Mouse (Mus musculus): ENCODE results near the gene Pax8. TPM values are rescaled to one million over a fixed set of nuclear protein-coding genes. Genes with fewer than 3 reads are reported as not detected.

Pax8 gene
- polyA plus RNA-seq, 1 experiment from 2014 or later = 23.2 TPM

DNA sequence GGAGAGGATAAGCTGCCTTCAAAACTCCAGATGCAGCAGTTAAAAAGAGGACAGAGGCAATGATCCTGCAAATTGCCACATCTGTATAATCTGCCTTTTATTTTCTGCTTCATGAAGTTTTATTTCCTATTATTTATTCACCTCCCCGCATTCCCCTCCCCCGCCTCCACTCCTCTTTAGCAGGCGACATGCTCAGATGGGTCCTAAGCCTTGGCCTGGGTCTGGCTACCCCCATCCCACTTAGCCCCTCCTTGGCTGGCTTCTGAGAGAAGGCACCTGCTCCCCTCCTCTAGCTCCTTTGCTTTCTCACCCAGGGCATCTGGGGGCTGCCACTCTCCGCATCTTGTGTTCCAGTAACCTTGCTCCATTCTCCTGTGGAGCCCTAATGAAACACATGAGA, 61.7 kb downstream of the Pax8 start:
- no peak overlapping the region for H3K4me3 ChIP-seq (ENCODE audit: low read depth, low read length)
- H3K4me1 ChIP-seq (replicated peaks; ENCODE audit: control insufficient read depth, insufficient read depth, low read length) = no peaks in the 10 kb centered on the region; the same call in 1 of the 2 replicates
- WGBS = 70% methylated on average over 4 of the region's 4 CpGs
- H3K9me3 ChIP-seq (ENCODE audit: control insufficient read depth, low read length) = no peaks in the 10 kb centered on the region
- H3K4me2 ChIP-seq (replicated peaks; ENCODE audit: low read depth, low read length) = no peak overlapping the region
- H3K27ac ChIP-seq (ENCODE audit: low read depth, low read length) = 0 out of 2 replicates have a peak overlapping the region, but pooled peaks have one; percentile 13
- no peaks in the 10 kb centered on the region; the same call in 1 of the 2 replicates for H3K27me3 ChIP-seq (ENCODE audit: control insufficient read depth, insufficient read depth, low read length)
- no peak overlapping the region for H3K9ac ChIP-seq (ENCODE audit: low read depth, low read length)
- DNase-seq (ENCODE audit: low spot score) (peak; percentile 30), ATAC-seq (ENCODE audit: low FRiP score) (peak; percentile 68)
- no peaks in the 10 kb centered on the region for H3K36me3 ChIP-seq (ENCODE audit: control insufficient read depth, insufficient read depth, low read length)

DNA sequence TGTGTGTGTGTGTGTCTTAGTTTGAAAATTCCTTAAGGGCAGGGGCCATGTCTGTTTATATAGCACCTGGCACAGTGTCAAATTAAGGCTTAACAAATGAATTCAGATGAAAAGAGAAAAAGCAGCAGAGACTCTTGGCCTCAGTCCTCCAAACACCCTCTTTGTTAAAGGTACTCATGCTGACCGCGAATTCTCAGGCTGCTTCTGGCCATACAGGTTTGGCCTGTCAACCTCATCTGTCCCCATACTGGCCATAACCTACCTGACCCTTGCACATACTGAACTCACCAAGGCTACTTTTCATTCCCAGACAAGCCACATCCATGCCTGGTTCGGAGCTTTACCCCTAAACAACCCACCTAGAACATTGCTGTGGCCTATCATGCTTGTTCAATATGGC, 62.2 kb downstream of the Pax8 start:
- Histone ChIP-seq H3K27ac (ENCODE audit: low read depth, low read length) (0 out of 2 replicates have a peak overlapping the region, but pooled peaks have one; percentile 17), H3K4me3 (ENCODE audit: low read depth, low read length) (no peak overlapping the region), H3K27me3 (ENCODE audit: control insufficient read depth, insufficient read depth, low read length) (no peaks in the 10 kb centered on the region; the same call in 1 of the 2 replicates), H3K4me1 (replicated peaks; ENCODE audit: control insufficient read depth, insufficient read depth, low read length) (peaks cover 2% of the 10 kb centered on the region; the same call in 1 of the 2 replicates), H3K9ac (ENCODE audit: low read depth, low read length) (no peak overlapping the region), H3K4me2 (replicated peaks; ENCODE audit: low read depth, low read length) (no peak overlapping the region), H3K9me3 (ENCODE audit: control insufficient read depth, low read length) (no peaks in the 10 kb centered on the region), H3K36me3 (ENCODE audit: control insufficient read depth, insufficient read depth, low read length) (no peaks in the 10 kb centered on the region)
- no peak for ATAC-seq (ENCODE audit: low FRiP score)
- WGBS = 74% methylated on average over 3 of the region's 3 CpGs
- no peak for DNase-seq (ENCODE audit: low spot score)

DNA sequence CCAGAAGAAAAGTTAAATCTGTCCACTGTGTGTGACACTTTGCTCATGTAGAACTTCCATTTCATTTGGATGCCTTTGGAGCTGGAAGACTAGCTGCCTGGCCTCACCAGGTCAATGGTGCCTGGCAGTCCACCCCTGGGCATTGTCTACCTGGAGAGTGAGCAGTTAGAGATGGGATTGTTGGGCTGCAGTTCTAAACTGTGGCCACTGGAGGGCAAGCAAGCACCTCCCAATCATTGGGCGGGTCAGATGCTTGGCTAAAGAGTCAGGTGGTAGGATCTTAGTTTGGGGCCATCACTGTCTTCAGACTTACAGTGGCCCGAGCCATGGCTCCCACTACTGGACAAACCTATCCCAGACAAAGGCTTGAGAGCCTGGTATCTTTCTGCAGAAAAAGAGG, 66.2 kb downstream of the Pax8 start:
- H3K9ac ChIP-seq (ENCODE audit: low read depth, low read length) = no peak overlapping the region
- no peak overlapping the region for H3K4me3 ChIP-seq (ENCODE audit: low read depth, low read length)
- H3K27ac ChIP-seq (ENCODE audit: low read depth, low read length) = no peak overlapping the region
- ATAC-seq (ENCODE audit: low FRiP score) = peak; percentile 43; the same call in 1 of the 2 replicates
- 0 out of 2 replicates have a peak, but pooled peaks cover 4% of the 10 kb centered on the region for H3K4me1 ChIP-seq (replicated peaks; ENCODE audit: control insufficient read depth, insufficient read depth, low read length)
- no peaks in the 10 kb centered on the region for H3K36me3 ChIP-seq (ENCODE audit: control insufficient read depth, insufficient read depth, low read length)
- H3K9me3 ChIP-seq (ENCODE audit: control insufficient read depth, low read length) = no peaks in the 10 kb centered on the region
- no peak overlapping the region for H3K4me2 ChIP-seq (replicated peaks; ENCODE audit: low read depth, low read length)
- peaks cover 5% of the 10 kb centered on the region; the same call in 1 of the 2 replicates for H3K27me3 ChIP-seq (ENCODE audit: control insufficient read depth, insufficient read depth, low read length)
- WGBS = 8% methylated on average over 2 of the region's 2 CpGs
- DNase-seq (ENCODE audit: low spot score) = peak; percentile 82

DNA sequence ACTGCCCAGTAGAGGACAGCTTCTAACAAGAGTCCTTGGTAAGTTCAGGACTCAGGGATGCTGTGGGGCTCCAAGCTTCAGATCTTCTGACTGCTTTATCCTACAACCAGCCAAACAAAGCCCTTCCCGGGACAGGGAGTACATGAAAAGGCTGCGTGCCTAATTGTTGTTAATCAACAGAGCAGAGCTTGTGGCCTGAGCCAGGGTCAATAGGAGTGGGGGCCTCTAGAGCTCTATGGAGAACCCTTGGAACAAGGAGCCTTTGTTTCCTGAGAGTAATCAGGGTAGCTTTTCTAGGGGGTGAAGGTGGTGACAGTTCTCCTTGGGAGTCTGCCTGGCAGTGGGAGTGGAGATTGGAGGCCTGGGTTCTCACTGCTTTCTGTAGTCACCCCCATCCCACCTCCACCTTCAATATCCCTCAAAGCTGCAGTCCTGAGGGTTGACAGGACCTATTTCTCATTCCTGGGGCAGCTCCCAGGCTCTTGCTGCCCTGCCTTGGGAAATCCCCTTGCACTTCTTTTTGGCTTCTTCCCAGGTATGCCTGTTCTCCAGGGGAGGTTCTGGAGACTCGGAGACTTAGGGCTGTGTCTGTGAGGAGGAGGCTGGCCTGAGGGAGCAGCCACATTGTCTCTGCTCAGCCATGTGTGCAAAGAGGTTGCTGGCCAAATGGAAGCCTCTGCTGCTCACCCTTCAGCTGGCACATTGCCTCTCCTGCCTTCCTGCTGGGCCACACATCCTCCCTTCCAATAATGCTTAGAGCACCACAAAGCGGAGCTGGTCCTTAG, 67.5 kb downstream of the Pax8 start:
- DNase-seq (ENCODE audit: low spot score) (no peak), ATAC-seq (ENCODE audit: low FRiP score) (no peak)
- Histone ChIP-seq H3K9me3 (ENCODE audit: control insufficient read depth, low read length) (no peaks in the 10 kb centered on the region), H3K36me3 (ENCODE audit: control insufficient read depth, insufficient read depth, low read length) (no peaks in the 10 kb centered on the region), H3K9ac (ENCODE audit: low read depth, low read length) (no peak overlapping the region), H3K4me2 (replicated peaks; ENCODE audit: low read depth, low read length) (no peak overlapping the region), H3K4me1 (replicated peaks; ENCODE audit: control insufficient read depth, insufficient read depth, low read length) (0 out of 2 replicates have a peak, but pooled peaks cover 4% of the 10 kb centered on the region), H3K27ac (ENCODE audit: low read depth, low read length) (no peak overlapping the region), H3K27me3 (ENCODE audit: control insufficient read depth, insufficient read depth, low read length) (peaks cover 5% of the 10 kb centered on the region; the same call in 1 of the 2 replicates), H3K4me3 (ENCODE audit: low read depth, low read length) (no peak overlapping the region)
- 20% methylated on average over 4 of the region's 4 CpGs for whole genome bisulfite sequencing

DNA sequence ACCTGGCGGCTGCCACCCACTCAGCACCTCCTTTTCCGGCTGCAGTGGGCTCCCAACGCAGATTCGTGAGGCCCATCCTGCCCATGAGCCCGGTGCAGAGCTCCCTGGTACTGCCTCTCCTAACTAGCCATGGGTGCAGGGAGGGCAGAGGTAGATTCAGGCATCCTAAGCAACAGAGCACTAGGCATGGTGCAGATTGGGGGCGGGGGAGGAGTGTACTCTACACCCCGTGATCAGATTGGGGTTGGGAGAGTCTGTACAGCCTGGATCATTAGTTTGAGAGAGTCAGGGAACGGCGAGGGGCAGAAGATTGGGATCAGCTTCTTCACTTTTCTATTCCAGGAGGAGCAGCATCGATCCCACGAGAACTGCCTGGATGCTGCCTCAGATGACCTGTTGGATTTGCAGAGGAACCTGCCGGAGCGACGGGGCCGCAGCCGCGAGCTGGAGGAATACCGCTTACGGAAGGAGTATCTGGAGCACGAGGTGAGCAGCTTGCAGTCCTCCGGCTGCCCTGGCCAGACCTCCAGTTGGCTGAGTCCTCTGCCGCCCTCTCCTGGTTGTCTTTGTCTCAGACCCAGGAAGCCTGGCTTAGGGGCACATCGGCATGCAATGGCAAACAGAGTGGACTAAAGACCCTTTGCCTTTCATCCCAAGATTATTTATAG, 69.9 kb downstream of the Pax8 start:
- Histone ChIP-seq H3K4me1 (replicated peaks; ENCODE audit: control insufficient read depth, insufficient read depth, low read length) (0 out of 2 replicates have a peak, but pooled peaks cover 4% of the 10 kb centered on the region), H3K9me3 (ENCODE audit: control insufficient read depth, low read length) (no peaks in the 10 kb centered on the region), H3K9ac (ENCODE audit: low read depth, low read length) (peak overlapping the region; percentile 34; the same call in 1 of the 2 replicates), H3K36me3 (ENCODE audit: control insufficient read depth, insufficient read depth, low read length) (no peaks in the 10 kb centered on the region), H3K4me3 (ENCODE audit: low read depth, low read length) (no peak overlapping the region), H3K4me2 (replicated peaks; ENCODE audit: low read depth, low read length) (peak overlapping the region; percentile 39), H3K27ac (ENCODE audit: low read depth, low read length) (no peak overlapping the region), H3K27me3 (ENCODE audit: control insufficient read depth, insufficient read depth, low read length) (peaks cover 5% of the 10 kb centered on the region; the same call in 1 of the 2 replicates)
- peak; percentile 86 for DNase-seq (ENCODE audit: low spot score)
- peak; percentile 78 for ATAC-seq (ENCODE audit: low FRiP score)
- 12% methylated on average over 23 of the region's 23 CpGs for WGBS

DNA sequence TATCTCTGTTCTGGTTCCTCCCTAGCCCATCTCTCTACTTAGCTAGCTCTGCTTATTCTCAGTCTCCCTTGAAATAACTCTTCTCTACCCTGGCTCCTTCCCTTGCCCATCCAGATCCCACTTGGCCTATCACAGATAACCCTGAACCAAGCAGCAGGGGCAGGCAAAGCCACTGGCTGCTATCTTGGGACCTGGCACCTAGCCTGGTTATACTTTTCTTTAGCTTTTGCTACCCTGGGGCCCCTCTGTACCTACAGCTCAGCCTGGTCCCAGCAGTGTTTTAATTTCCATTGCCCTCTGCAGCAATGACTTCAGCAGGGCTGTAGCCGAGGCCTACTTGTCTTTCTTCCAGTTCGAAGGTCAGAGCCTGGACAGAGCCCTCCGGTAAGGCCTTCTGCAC, 74.7 kb downstream of the Pax8 start:
- Histone ChIP-seq H3K36me3 (ENCODE audit: control insufficient read depth, insufficient read depth, low read length) (no peaks in the 10 kb centered on the region), H3K27ac (ENCODE audit: low read depth, low read length) (no peak overlapping the region), H3K9ac (ENCODE audit: low read depth, low read length) (no peak overlapping the region), H3K9me3 (ENCODE audit: control insufficient read depth, low read length) (no peaks in the 10 kb centered on the region), H3K4me2 (replicated peaks; ENCODE audit: low read depth, low read length) (no peak overlapping the region), H3K4me1 (replicated peaks; ENCODE audit: control insufficient read depth, insufficient read depth, low read length) (0 out of 2 replicates have a peak, but pooled peaks cover 2% of the 10 kb centered on the region), H3K4me3 (ENCODE audit: low read depth, low read length) (no peak overlapping the region), H3K27me3 (ENCODE audit: control insufficient read depth, insufficient read depth, low read length) (peaks cover 5% of the 10 kb centered on the region; the same call in 1 of the 2 replicates)
- ATAC-seq (ENCODE audit: low FRiP score) (no peak), DNase-seq (ENCODE audit: low spot score) (no peak)
- WGBS = 83% methylated on average over 3 of the region's 3 CpGs

DNA sequence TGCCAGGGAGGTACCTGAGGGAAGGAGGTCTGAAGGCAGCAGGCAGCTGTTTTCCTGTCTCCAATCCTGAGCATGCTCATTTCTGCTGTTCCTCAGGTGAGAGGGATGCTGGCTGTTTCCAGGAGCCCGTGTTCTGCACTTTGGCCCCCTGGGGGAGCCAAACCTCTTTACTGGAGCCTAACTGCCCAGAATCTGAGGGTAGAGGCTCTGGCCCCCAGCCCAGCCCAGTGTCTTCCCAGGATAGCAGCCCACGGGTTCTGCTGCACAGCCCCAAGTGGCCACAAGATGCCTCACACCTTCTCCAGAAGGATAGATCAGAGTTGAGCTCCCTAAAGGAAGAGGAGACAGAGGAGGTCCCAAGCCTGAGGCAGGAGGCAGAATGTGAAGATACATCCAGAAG, 78.3 kb downstream of the Pax8 start:
- no peaks in the 10 kb centered on the region for H3K9me3 ChIP-seq (ENCODE audit: control insufficient read depth, low read length)
- no peaks in the 10 kb centered on the region for H3K4me1 ChIP-seq (replicated peaks; ENCODE audit: control insufficient read depth, insufficient read depth, low read length)
- 25% methylated on average over 2 of the region's 2 CpGs for WGBS
- H3K4me3 ChIP-seq (ENCODE audit: low read depth, low read length) = no peak overlapping the region
- no peak overlapping the region for H3K4me2 ChIP-seq (replicated peaks; ENCODE audit: low read depth, low read length)
- no peak overlapping the region for H3K9ac ChIP-seq (ENCODE audit: low read depth, low read length)
- DNase-seq (ENCODE audit: low spot score) (no peak), ATAC-seq (ENCODE audit: low FRiP score) (no peak)
- no peak overlapping the region for H3K27ac ChIP-seq (ENCODE audit: low read depth, low read length)
- H3K27me3 ChIP-seq (ENCODE audit: control insufficient read depth, insufficient read depth, low read length) = no peaks in the 10 kb centered on the region
- no peaks in the 10 kb centered on the region for H3K36me3 ChIP-seq (ENCODE audit: control insufficient read depth, insufficient read depth, low read length)

DNA sequence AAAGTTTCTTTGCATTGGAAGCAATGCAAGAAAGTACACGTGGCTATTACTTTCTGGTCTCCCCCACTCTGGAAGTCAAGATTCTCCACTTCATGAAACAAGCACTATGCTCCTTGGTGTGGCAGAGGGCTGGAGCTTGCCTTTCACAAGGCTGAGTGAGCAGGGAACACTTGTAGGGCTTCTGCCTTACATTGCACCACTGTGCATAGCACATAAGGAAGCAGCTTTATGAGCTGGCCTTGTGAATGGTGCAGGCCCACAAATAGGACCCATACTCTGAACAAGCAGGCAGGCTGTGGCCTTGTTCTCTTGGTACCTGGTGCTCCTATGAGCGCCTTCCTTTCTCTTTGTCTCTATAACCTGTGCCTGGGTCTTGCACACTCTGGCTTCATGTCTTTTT, 82.1 kb downstream of the Pax8 start:
- ATAC-seq (ENCODE audit: low FRiP score) (no peak), DNase-seq (ENCODE audit: low spot score) (no peak)
- Histone ChIP-seq H3K4me3 (ENCODE audit: low read depth, low read length) (no peak overlapping the region), H3K9ac (ENCODE audit: low read depth, low read length) (no peak overlapping the region), H3K4me1 (replicated peaks; ENCODE audit: control insufficient read depth, insufficient read depth, low read length) (no peaks in the 10 kb centered on the region), H3K4me2 (replicated peaks; ENCODE audit: low read depth, low read length) (no peak overlapping the region), H3K27ac (ENCODE audit: low read depth, low read length) (no peak overlapping the region), H3K36me3 (ENCODE audit: control insufficient read depth, insufficient read depth, low read length) (no peaks in the 10 kb centered on the region), H3K9me3 (ENCODE audit: control insufficient read depth, low read length) (no peaks in the 10 kb centered on the region), H3K27me3 (ENCODE audit: control insufficient read depth, insufficient read depth, low read length) (no peaks in the 10 kb centered on the region)
- WGBS = 88% methylated on average over 2 of the region's 2 CpGs

All from hindbrain, embryonic 11.5 days (tissue).